Mouse (Mus musculus) C2C12 (cell line): ENCODE measurements at regions not wholly inside any gene's neighbourhood (a gene's known extent, or its start where the extent isn't known, plus 50 kb on each side); places are given as distances from the start of the nearest gene placed in this dataset.

ENCODE experiments used
- CEBPB ChIP-seq: IDR thresholded peaks from one replicate; pipeline ENCODE4 v1.6.1; 2011; ENCODE audit warnings: low read depth, mild to moderate bottlenecking, control low read depth, moderate library complexity
- CTCF ChIP-seq: IDR thresholded peaks from one replicate; pipeline ENCODE4 v1.5.1; 2011; ENCODE audit not compliant: control insufficient read depth, insufficient read depth, insufficient read length

DNA sequence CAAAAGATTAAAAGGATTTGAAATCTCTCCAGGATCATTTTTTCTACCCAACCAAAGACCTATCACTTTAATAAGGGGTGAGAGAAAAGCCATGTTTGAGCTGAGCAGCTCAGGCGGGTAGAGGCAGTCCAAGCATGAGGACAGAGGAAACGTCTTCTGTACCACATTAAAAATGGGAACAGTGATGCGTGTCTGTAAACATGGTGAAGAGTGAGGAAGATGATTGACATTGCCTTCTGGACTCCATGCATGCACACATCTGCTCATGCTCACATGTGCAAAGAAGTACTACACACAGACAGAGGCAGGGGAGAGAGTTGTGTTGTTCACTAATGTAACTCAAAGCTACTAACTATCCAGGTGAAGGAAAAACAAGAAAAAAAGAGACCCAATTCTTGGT, 243.4 kb upstream of the Htr2a start:
- TF ChIP-seq CTCF (no peak), CEBPB (no peak)
